Mouse (Mus musculus) embryonic facial prominence, embryonic 13.5 days (tissue): ENCODE measurements around the gene Rcc2. TPM values are rescaled to one million over a fixed set of nuclear protein-coding genes. Genes with fewer than 3 reads are reported as not detected.

Experiments
- ATAC-seq: fragments of 200-750 bp; cut with Nextera tagmentation; 2 replicates; pipeline ENCODE4 v1.8.0; 2017; ENCODE audit warnings: low read depth; ENCODE audit not compliant: insufficient number of reproducible peaks, insufficient read depth, low FRiP score, low TSS enrichment
- H3K27ac ChIP-seq: fragments of 300-500 bp; sonication (generic); 2 replicates; pipeline ENCODE4 v1.5.1; 2015; ENCODE audit warnings: moderate library complexity, mild to moderate bottlenecking, inconsistent platforms
- H3K27me3 ChIP-seq: fragments of 300-500 bp; sonication (generic); 2 replicates; pipeline ENCODE4 v1.6.1; 2015; ENCODE audit warnings: mild to moderate bottlenecking, inconsistent platforms
- H3K36me3 ChIP-seq: fragments of 300-500 bp; sonication (generic); 2 replicates; pipeline ENCODE4 v1.6.1; 2015; ENCODE audit warnings: mild to moderate bottlenecking, inconsistent platforms
- H3K4me1 ChIP-seq: fragments of 300-500 bp; sonication (generic); 2 replicates; pipeline ENCODE4 v1.6.1; 2015; ENCODE audit warnings: inconsistent platforms
- H3K4me2 ChIP-seq: fragments of 300-500 bp; sonication (generic); 2 replicates; pipeline ENCODE4 v1.6.1; 2015; ENCODE audit warnings: moderate library complexity, mild to moderate bottlenecking, inconsistent platforms
- H3K4me3 ChIP-seq: fragments of 300-500 bp; sonication (generic); 2 replicates; pipeline ENCODE4 v1.5.1; 2015; ENCODE audit warnings: mild to moderate bottlenecking, inconsistent platforms
- H3K9ac ChIP-seq: fragments of 300-500 bp; sonication (generic); 2 replicates; pipeline ENCODE4 v1.6.1; 2015; ENCODE audit warnings: mild to moderate bottlenecking, inconsistent platforms
- H3K9me3 ChIP-seq: fragments of 300-500 bp; sonication (generic); 2 replicates; pipeline ENCODE4 v1.6.1; 2016; ENCODE audit warnings: inconsistent platforms
- WGBS: fragments of 180-500 bp; shearing (Covaris S2); methylation state at CpG from one replicate; pipeline ENCODE4 v1.1.7; 2015; ENCODE audit warnings: mixed read lengths; 5-methylcytosine and 5-hydroxymethylcytosine counted together
- polyA plus RNA-seq: library from polyadenylated mRNA; unstranded; fragments of >200 nt; fragmentation: Nextera tagmentation; extraction: Ambion mirVana; gene quantifications from 2 replicates; pipeline ENCODE4 v1.2.1, GENCODE M21; 2015

Rcc2 gene
- polyA plus RNA-seq, 1 experiment from 2014 or later, result 43.5 TPM

DNA sequence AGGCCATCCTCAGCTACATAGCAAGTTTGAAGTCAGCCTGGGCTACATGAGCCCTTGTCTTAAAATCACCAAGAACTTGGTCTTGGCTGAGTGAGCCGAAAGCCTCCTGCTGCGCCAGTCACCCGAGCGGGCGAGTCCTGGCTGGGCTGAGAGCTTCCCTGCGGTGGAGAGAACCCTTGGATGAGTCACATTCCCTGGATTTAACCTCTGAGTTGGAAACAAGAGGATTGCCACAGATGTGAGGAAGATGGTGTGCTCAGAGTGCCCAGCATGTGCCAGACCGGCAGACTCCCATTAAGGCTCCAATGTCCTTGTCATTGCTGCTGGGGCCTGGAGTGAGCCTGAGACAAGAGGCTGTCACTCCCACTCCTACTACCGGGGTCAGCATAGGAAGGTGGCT is 32.5 kb upstream of the Rcc2 start:
- 88% methylated on average over 8 of the region's 8 CpGs for WGBS
- ATAC-seq, result no peak
- no peaks in the 10 kb centered on the region for H3K27me3 ChIP-seq

GRCm38 (mm10) chr4:140673527-140674264 is 26.6 kb upstream of the Rcc2 start:
- Histone ChIP-seq H3K27me3 (no peaks in the 10 kb centered on the region), H3K4me1 (no peaks in the 10 kb centered on the region), H3K9me3 (no peaks in the 10 kb centered on the region), H3K36me3 (no peaks in the 10 kb centered on the region), H3K9ac (no peak overlapping the region), H3K4me2 (no peak overlapping the region), H3K27ac (no peak overlapping the region), H3K4me3 (no peak overlapping the region)
- WGBS, result 46% methylated on average over 12 of the region's 12 CpGs
- ATAC-seq, result 0 out of 2 replicates have a peak, but pooled peaks have one; percentile 34

More for the DNA sequence above, 32.5 kb upstream of the Rcc2 start:
- Histone ChIP-seq H3K4me2 (no peak overlapping the region), H3K4me1 (peaks cover 5% of the 10 kb centered on the region), H3K9me3 (no peaks in the 10 kb centered on the region), H3K4me3 (no peak overlapping the region), H3K36me3 (no peaks in the 10 kb centered on the region), H3K27ac (no peak overlapping the region), H3K9ac (no peak overlapping the region)

- H3K27ac ChIP-seq, result no peak overlapping the region
Observed at GRCm38 (mm10) chr4:140674345-140674926, 25.9 kb upstream of the Rcc2 start.

GRCm38 (mm10) chr4:140679038-140679437 is 21.3 kb upstream of the Rcc2 start:
- no peak overlapping the region for H3K9ac ChIP-seq
- no peak overlapping the region for H3K4me3 ChIP-seq
- no peaks in the 10 kb centered on the region for H3K36me3 ChIP-seq
- H3K27me3 ChIP-seq, result no peaks in the 10 kb centered on the region
- no peaks in the 10 kb centered on the region for H3K9me3 ChIP-seq
- ATAC-seq, result no peak
- WGBS, result 12% methylated on average over 5 of the region's 5 CpGs
- no peak overlapping the region for H3K4me2 ChIP-seq
- H3K4me1 ChIP-seq, result peaks cover 6% of the 10 kb centered on the region
- H3K27ac ChIP-seq, result no peak overlapping the region

More at GRCm38 (mm10) chr4:140674345-140674926, 25.9 kb upstream of the Rcc2 start:
- no peak overlapping the region for H3K4me2 ChIP-seq
- no peak overlapping the region for H3K4me3 ChIP-seq
- H3K4me1 ChIP-seq, result no peaks in the 10 kb centered on the region; the same call in 1 of the 2 replicates
- H3K36me3 ChIP-seq, result no peaks in the 10 kb centered on the region
- H3K9me3 ChIP-seq, result no peaks in the 10 kb centered on the region
- H3K27me3 ChIP-seq, result no peaks in the 10 kb centered on the region
- 33% methylated on average over 13 of the region's 13 CpGs for WGBS
- no peak overlapping the region for H3K9ac ChIP-seq
- ATAC-seq, result no peak

DNA sequence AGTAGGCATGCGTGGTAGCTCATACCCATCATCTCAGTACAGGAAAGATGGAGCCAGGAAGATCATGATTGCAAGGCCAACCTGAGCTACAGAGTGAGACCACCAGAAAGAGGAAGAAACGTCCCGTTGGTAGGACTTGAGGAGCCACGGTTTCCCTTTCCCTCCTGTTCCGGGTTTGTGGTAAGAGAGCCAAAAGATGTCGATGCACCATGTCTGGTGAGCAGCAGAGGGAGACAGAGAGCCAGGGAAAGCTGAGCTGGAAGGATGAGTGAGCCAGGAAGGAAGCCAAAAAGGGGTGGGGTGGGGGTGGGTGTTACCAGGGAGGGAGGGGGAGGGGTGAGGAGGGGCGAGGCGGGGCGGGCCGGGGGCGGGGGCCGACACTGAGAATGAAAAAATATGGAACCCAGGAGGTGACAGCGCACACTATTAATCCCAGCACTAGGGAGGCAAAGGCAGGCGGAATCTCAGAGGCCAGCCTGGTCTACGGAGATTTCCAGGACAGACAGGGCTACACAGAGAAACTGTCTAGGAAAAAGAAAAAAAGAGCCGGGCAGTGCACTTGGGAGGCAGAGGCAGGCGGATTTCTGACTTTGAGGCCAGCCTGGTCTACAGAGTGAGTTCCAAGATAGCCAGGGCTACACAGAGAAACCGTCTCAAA is 20.5 kb upstream of the Rcc2 start:
- Histone ChIP-seq H3K4me3 (no peak overlapping the region), H3K36me3 (no peaks in the 10 kb centered on the region), H3K27me3 (no peaks in the 10 kb centered on the region), H3K4me1 (peaks cover 14% of the 10 kb centered on the region), H3K4me2 (peak overlapping the region; percentile 40), H3K27ac (no peak overlapping the region), H3K9me3 (no peaks in the 10 kb centered on the region), H3K9ac (0 out of 2 replicates have a peak overlapping the region, but pooled peaks have one; percentile 23)
- 25% methylated on average over 18 of the region's 18 CpGs for WGBS
- ATAC-seq, result no peak

DNA sequence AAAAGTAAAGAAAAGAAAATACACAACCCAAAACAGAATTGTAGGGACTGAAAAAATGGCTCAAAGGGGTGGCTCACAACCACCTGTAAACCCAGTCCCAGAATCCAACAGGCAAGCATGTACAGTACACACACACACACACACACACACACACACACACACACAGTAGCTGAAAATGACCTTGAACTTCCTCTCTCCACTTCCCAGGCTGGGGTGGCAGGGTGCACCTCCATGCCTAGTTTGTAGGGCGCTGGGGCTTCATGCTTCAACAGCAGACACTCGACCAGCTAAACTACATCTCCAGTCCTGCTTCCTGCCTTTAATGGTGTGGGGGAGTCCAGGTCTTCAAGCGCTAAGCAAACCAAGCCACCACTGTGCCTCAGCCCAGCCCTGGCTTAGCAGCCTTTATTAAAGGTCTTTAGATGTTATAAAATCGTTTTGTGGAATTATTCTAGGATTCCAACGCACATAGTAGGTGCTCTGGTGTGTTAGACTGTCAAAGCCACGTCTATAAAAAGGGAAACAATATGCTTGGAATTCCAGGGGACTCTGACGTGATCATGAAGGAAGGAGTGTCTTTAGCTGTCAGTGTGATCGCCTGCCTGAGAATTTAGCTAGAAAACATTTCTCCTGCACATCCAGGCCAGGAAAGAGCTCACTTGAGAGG is 19.5 kb upstream of the Rcc2 start:
- no peak overlapping the region for H3K4me3 ChIP-seq
- WGBS, result 50% methylated on average over 8 of the region's 8 CpGs
- ATAC-seq, result no peak
- H3K36me3 ChIP-seq, result no peaks in the 10 kb centered on the region
- H3K9ac ChIP-seq, result no peak overlapping the region
- H3K27ac ChIP-seq, result no peak overlapping the region
- H3K27me3 ChIP-seq, result peaks cover 5% of the 10 kb centered on the region; the same call in 1 of the 2 replicates
- no peak overlapping the region for H3K4me2 ChIP-seq
- H3K9me3 ChIP-seq, result no peaks in the 10 kb centered on the region
- peaks cover 15% of the 10 kb centered on the region for H3K4me1 ChIP-seq

DNA sequence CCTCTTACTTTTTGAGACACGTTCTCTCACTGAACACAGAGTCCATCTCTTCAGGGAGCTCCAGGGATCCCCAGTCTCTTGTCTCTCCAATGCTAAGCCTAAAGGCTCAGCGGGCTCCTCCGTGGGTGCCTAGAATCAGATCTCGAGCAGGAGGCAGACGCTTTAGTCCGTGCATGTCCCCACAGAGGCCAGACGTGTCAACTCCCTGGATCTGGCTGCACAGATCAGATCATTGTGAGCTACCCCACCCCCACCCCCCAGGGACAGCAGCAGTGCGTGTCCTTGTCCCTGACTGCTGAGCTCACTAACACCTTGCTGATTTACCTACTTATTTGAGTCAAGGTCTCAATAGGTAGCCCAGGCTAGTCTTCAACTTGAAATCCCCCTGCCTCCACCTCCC is 16.7 kb upstream of the Rcc2 start:
- Histone ChIP-seq H3K4me3 (no peak overlapping the region), H3K36me3 (no peaks in the 10 kb centered on the region), H3K4me1 (peaks cover 15% of the 10 kb centered on the region), H3K4me2 (peak overlapping the region; percentile 52), H3K27ac (no peak overlapping the region), H3K9ac (no peak overlapping the region), H3K27me3 (peaks cover 6% of the 10 kb centered on the region; the same call in 1 of the 2 replicates), H3K9me3 (no peaks in the 10 kb centered on the region)
- 16% methylated on average over 8 of the region's 8 CpGs for WGBS
- no peak for ATAC-seq

GRCm38 (mm10) chr4:140684141-140684871 is 16.0 kb upstream of the Rcc2 start:
- Histone ChIP-seq H3K36me3 (no peaks in the 10 kb centered on the region), H3K27ac (peak overlapping the region; percentile 22; the same call in 1 of the 2 replicates), H3K4me3 (peak overlapping the region; percentile 16; the same call in 1 of the 2 replicates), H3K4me1 (peaks cover 17% of the 10 kb centered on the region), H3K27me3 (peaks cover 6% of the 10 kb centered on the region; the same call in 1 of the 2 replicates), H3K9me3 (no peaks in the 10 kb centered on the region), H3K4me2 (peak overlapping the region; percentile 52), H3K9ac (peak overlapping the region; percentile 44; the same call in 1 of the 2 replicates)
- WGBS, result 8% methylated on average over 16 of the region's 16 CpGs
- 0 out of 2 replicates have a peak, but pooled peaks have one; percentile 4 for ATAC-seq

DNA sequence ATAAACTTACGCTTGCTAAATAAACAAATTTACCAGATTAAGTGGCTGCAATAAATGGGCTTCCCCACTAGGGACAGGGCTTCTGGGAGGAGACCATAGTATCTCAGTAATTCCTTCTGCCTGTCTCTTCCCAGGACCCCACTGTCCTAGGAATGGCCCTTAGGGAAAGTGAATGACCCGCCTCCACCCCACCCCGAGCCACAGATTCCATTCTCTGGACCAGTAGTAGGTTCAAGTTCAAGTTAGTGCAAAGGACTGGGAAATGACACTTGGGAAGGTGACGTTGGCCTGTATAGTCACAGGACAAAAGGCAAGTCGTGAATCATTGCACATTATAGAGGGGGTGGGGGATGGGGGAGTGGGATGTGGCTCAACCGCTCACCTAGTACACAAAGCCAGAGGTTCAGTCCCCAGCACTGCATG is 15.4 kb upstream of the Rcc2 start:
- H3K9ac ChIP-seq, result no peak overlapping the region
- 36% methylated on average over 6 of the region's 6 CpGs for WGBS
- no peaks in the 10 kb centered on the region for H3K9me3 ChIP-seq
- no peak for ATAC-seq
- no peaks in the 10 kb centered on the region for H3K36me3 ChIP-seq
- no peak overlapping the region for H3K27ac ChIP-seq
- H3K4me2 ChIP-seq, result peak overlapping the region; percentile 52
- H3K27me3 ChIP-seq, result peaks cover 6% of the 10 kb centered on the region; the same call in 1 of the 2 replicates
- no peak overlapping the region for H3K4me3 ChIP-seq
- peaks cover 17% of the 10 kb centered on the region for H3K4me1 ChIP-seq

- no peak for ATAC-seq
- no peaks in the 10 kb centered on the region for H3K9me3 ChIP-seq
- H3K27ac ChIP-seq, result no peak overlapping the region
- H3K27me3 ChIP-seq, result peaks cover 6% of the 10 kb centered on the region; the same call in 1 of the 2 replicates
- no peak overlapping the region for H3K9ac ChIP-seq
- 53% methylated on average over 12 of the region's 12 CpGs for WGBS
- H3K4me2 ChIP-seq, result no peak overlapping the region
- H3K36me3 ChIP-seq, result no peaks in the 10 kb centered on the region
- peaks cover 17% of the 10 kb centered on the region for H3K4me1 ChIP-seq
- H3K4me3 ChIP-seq, result no peak overlapping the region
Observed at GRCm38 (mm10) chr4:140688044-140688825, 12.1 kb upstream of the Rcc2 start.
